Comparison of ENCODE assay signal across 12 mouse cellular contexts in the genomic region with DNA sequence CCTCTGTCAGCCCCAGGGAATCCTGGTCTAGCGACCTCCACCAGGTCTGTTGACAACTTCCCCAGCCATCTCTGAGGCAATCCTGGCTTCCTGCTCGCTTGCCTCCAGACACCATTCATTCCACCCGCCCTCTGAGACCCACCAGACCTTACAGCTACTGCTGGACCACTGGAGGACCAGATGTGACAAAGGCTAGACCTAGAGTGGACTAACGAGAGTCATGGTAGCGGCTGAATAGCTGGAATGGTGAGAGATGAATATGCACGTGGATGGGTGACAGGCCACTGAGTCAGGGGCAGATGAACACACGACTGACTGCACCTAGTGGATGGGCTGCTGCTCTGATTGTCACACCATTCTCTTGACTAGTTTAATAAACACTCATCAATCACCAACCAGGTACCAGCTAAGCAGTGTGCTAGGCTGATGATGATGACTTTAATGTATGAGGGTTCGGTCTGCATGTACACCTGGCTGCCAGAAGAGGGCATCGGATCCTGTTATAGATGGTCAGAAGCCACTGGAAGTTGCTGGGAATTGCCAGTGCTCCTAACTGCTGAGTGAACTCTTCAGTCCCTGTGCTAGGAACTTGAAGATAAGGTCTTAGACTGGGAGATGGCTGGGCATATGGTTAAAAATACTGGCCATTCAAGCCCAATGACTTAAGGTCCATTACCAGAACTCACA. TPM values are rescaled to one million over a fixed set of nuclear protein-coding genes. Genes with fewer than 3 reads are reported as not detected.
A peak's percentile ranks its signal among the peaks of the same experiment; 100 is the strongest.
DNase-seq lines count a peak whose midpoint lies in the region; ATAC-seq and TF ChIP-seq lines count a peak whose summit lies in the region.
"Had no signal": no experiment of that assay in that cellular context is flagged by ENCODE, and none has a peak within 500 bp of the region (broad histone marks: within the 10 kb centered on the region; RNA-seq: fewer than 3 reads in every experiment).

No protein-coding gene starts in this region.

- no peak for TF ChIP-seq POLR2A in cerebellum, adult 2 months (IDR thresholded peaks at IDR 0.05; ENCODE audit: borderline replicate concordance, insufficient read depth, low read length)
- no peak for TF ChIP-seq POLR2A in kidney, adult 2 months (IDR thresholded peaks at IDR 0.05; ENCODE audit: low read depth, low read length)

- H3K4me1 ChIP-seq in cerebellum, adult 2 months (ENCODE audit: control insufficient read depth, insufficient read depth, low read length): no peaks in the 10 kb centered on the region
- H3K4me1 ChIP-seq in kidney, adult 2 months (ENCODE audit: control insufficient read depth, insufficient read depth, low read length): no peaks in the 10 kb centered on the region
- H3K4me1 ChIP-seq in neural tube, embryonic 14.5 days (ENCODE audit: control insufficient read depth, insufficient read depth, low read length): no peaks in the 10 kb centered on the region
- H3K4me1 ChIP-seq in neural tube, embryonic 15.5 days: peaks cover 3% of the 10 kb centered on the region; the same call in 1 of the 2 replicates

- ATAC-seq in neural tube, embryonic 14.5 days (ENCODE audit: low read depth): peak; percentile 44; the same call in 1 of the 2 replicates
- no peak for ATAC-seq in neural tube, embryonic 15.5 days (ENCODE audit: low FRiP score)

- 78% methylated on average over 9 of the region's 9 CpGs for WGBS in cerebellum, adult 2 months
- WGBS in kidney, adult 2 months: 76% methylated on average over 9 of the region's 9 CpGs
- WGBS in neural tube, embryonic 14.5 days: 81% methylated on average over 9 of the region's 9 CpGs
- 83% methylated on average over 9 of the region's 9 CpGs for WGBS in neural tube, embryonic 15.5 days

- no peaks in the 10 kb centered on the region for H3K36me3 ChIP-seq in kidney, adult 2 months (ENCODE audit: control insufficient read depth, insufficient read depth, low read length)
- no peaks in the 10 kb centered on the region for H3K36me3 ChIP-seq in neural tube, embryonic 14.5 days (ENCODE audit: control insufficient read depth, insufficient read depth, low read length)
- no peaks in the 10 kb centered on the region for H3K36me3 ChIP-seq in neural tube, embryonic 15.5 days

- H3K4me3 ChIP-seq in cerebellum, adult 2 months (replicated peaks; ENCODE audit: insufficient read depth, low read depth, low read length): no peak overlapping the region
- no peak overlapping the region for H3K4me3 ChIP-seq in kidney, adult 2 months (ENCODE audit: insufficient read depth, low read depth, low read length)
- no peak overlapping the region for H3K4me3 ChIP-seq in neural tube, embryonic 14.5 days (ENCODE audit: low read depth, low read length)
- H3K4me3 ChIP-seq in neural tube, embryonic 15.5 days (replicated peaks): no peak overlapping the region
- H3K4me3 ChIP-seq: limb, embryonic 12.5 days; myocyte had no signal

- H3K27ac ChIP-seq in cerebellum, adult 2 months (ENCODE audit: insufficient read depth, low read length): no peak overlapping the region
- no peak overlapping the region for H3K27ac ChIP-seq in kidney, adult 2 months (ENCODE audit: insufficient read depth, low read depth, low read length)
- H3K27ac ChIP-seq in neural tube, embryonic 14.5 days (ENCODE audit: low read depth, low read length): no peak overlapping the region
- H3K27ac ChIP-seq in neural tube, embryonic 15.5 days (replicated peaks): no peak overlapping the region
- H3K27ac ChIP-seq: limb, embryonic 12.5 days had no signal

- no peak overlapping the region for H3K9ac ChIP-seq in neural tube, embryonic 14.5 days (replicated peaks; ENCODE audit: low read depth, low read length)
- no peak overlapping the region for H3K9ac ChIP-seq in neural tube, embryonic 15.5 days (replicated peaks)
- H3K9ac ChIP-seq: limb, embryonic 12.5 days had no signal

- no peak overlapping the region for H3K4me2 ChIP-seq in neural tube, embryonic 14.5 days (ENCODE audit: low read depth, low read length)
- H3K4me2 ChIP-seq in neural tube, embryonic 15.5 days: no peak overlapping the region
- H3K4me2 ChIP-seq: limb, embryonic 12.5 days had no signal

- H3K27me3 ChIP-seq in cerebellum, adult 2 months (ENCODE audit: control insufficient read depth, insufficient read depth, low read length): no peaks in the 10 kb centered on the region
- H3K27me3 ChIP-seq in kidney, adult 2 months (replicated peaks; ENCODE audit: control insufficient read depth, insufficient read depth, low read length): no peaks in the 10 kb centered on the region
- H3K27me3 ChIP-seq in neural tube, embryonic 14.5 days (ENCODE audit: control insufficient read depth, insufficient read depth, low read length): no peaks in the 10 kb centered on the region
- no peaks in the 10 kb centered on the region for H3K27me3 ChIP-seq in neural tube, embryonic 15.5 days (replicated peaks)
- H3K27me3 ChIP-seq: limb, embryonic 12.5 days had no signal

- peak; percentile 52; the same call in 1 of the 2 replicates for TF ChIP-seq CTCF in cerebellum, adult 2 months (IDR thresholded peaks at IDR 0.05; ENCODE audit: borderline replicate concordance, insufficient read depth, low read depth, low read length)
- TF ChIP-seq CTCF in kidney, adult 2 months (conservative IDR thresholded peaks at IDR 0.05; ENCODE audit: insufficient read depth, insufficient read length, low read depth, low read length): peak; percentile 69

- DNase-seq in cerebellum, adult 2 months: no peak
- DNase-seq in cerebellum, adult 8-10 months: no peak
- DNase-seq in kidney, adult 2 months: no peak
- DNase-seq in kidney, postnatal 25 days: no peak
- DNase-seq in right cerebral cortex, postnatal 14 days: no peak
- DNase-seq in adrenal gland, postnatal 4 days (ENCODE audit: low spot score in 2 of 2): no peak
- DNase-seq: gastrocnemius, postnatal 25 days; kidney, adult 11 months had no signal

- H3K9me3 ChIP-seq in neural tube, embryonic 14.5 days (ENCODE audit: control insufficient read depth, low read length): no peaks in the 10 kb centered on the region
- no peaks in the 10 kb centered on the region for H3K9me3 ChIP-seq in neural tube, embryonic 15.5 days (replicated peaks)
- H3K9me3 ChIP-seq: limb, embryonic 12.5 days had no signal

RNA-seq across cellular contexts. Expression of a gene that starts 29.3 kb away (rescaled TPM):
- 70.0 and 71.4 TPM in 2 replicates for polyA plus RNA-seq in cerebellum, adult 2 months (2012; rRNA removed)
- polyA plus RNA-seq in kidney, adult 2 months (2012; rRNA removed): 25.4 and 29.3 TPM in 2 replicates
- polyA plus RNA-seq in neural tube, embryonic 14.5 days (2014; fragmentation: Nextera tagmentation; extraction: Ambion mirVana): 12.1 and 12.7 TPM in 2 replicates
- polyA plus RNA-seq in neural tube, embryonic 15.5 days (2015; fragmentation: Nextera tagmentation; extraction: Ambion mirVana): 12.2 and 12.9 TPM in 2 replicates
- 10 to 100 TPM; 73.3 to 79.3 TPM for total RNA-seq in adrenal gland, postnatal 4 days (2021)

RNA-seq across cellular contexts. Expression of a gene that starts 39.3 kb away (rescaled TPM):
- polyA plus RNA-seq in cerebellum, adult 2 months (2012; rRNA removed): 24.8 and 29.2 TPM in 2 replicates
- polyA plus RNA-seq in kidney, adult 2 months (2012; rRNA removed): 1.5 and 3.8 TPM in 2 replicates
- polyA plus RNA-seq in neural tube, embryonic 14.5 days (2014; fragmentation: Nextera tagmentation; extraction: Ambion mirVana): 4.1 and 4.5 TPM in 2 replicates
- polyA plus RNA-seq in neural tube, embryonic 15.5 days (2015; fragmentation: Nextera tagmentation; extraction: Ambion mirVana): 5.9 and 6.3 TPM in 2 replicates
- total RNA-seq in adrenal gland, postnatal 4 days (2021): 1 to 10 TPM; 5.8 to 6.0 TPM
